Mouse (Mus musculus) neural tube, embryonic 12.5 days (tissue): ENCODE results near the gene Cpm. TPM values are rescaled to one million over a fixed set of nuclear protein-coding genes. Genes with fewer than 3 reads are reported as not detected.
"Not testable (repeated sequence)": the region's sequence is repeated elsewhere in the genome, so short reads cannot be mapped to it uniquely, and the experiment has no call there.

ENCODE experiments used
- ATAC-seq: fragments of 200-750 bp; cut with Nextera tagmentation; 2 replicates; pipeline ENCODE4 v1.8.0; 2017; ENCODE audit warnings: low read depth, mild to moderate bottlenecking, moderate TSS enrichment, moderate library complexity; ENCODE audit not compliant: low FRiP score
- H3K27ac ChIP-seq: fragments of 300-500 bp; sonication (generic); 2 replicates; pipeline ENCODE4 v1.5.1; 2016
- H3K27me3 ChIP-seq: fragments of 300-500 bp; sonication (generic); replicated peaks from 2 replicates; pipeline ENCODE4 v1.6.1; 2016; ENCODE audit warnings: mild to moderate bottlenecking
- H3K36me3 ChIP-seq: fragments of 300-500 bp; sonication (generic); 2 replicates; pipeline ENCODE4 v1.6.1; 2016; ENCODE audit warnings: mild to moderate bottlenecking
- H3K4me1 ChIP-seq: fragments of 300-500 bp; sonication (generic); 2 replicates; pipeline ENCODE4 v1.6.1; 2016
- H3K4me2 ChIP-seq: fragments of 300-500 bp; sonication (generic); replicated peaks from 2 replicates; pipeline ENCODE4 v1.6.1; 2016; ENCODE audit warnings: mild to moderate bottlenecking
- H3K4me3 ChIP-seq: fragments of 300-500 bp; sonication (generic); 2 replicates; pipeline ENCODE4 v1.5.1; 2016
- H3K9ac ChIP-seq: fragments of 300-500 bp; sonication (generic); 2 replicates; pipeline ENCODE4 v1.6.1; 2016; ENCODE audit warnings: mild to moderate bottlenecking
- H3K9me3 ChIP-seq: fragments of 300-500 bp; sonication (generic); 2 replicates; pipeline ENCODE4 v1.6.1; 2016; ENCODE audit warnings: mild to moderate bottlenecking
- WGBS: fragments of 180-500 bp; shearing (Covaris S2); methylation state at CpG from one replicate; pipeline ENCODE4 v1.1.7; 2016; 5-methylcytosine and 5-hydroxymethylcytosine counted together
- polyA plus RNA-seq: library from polyadenylated mRNA; unstranded; fragments of >200 nt; fragmentation: Nextera tagmentation; extraction: Ambion mirVana; gene quantifications from 2 replicates; pipeline ENCODE4 v1.2.1, GENCODE M21; 2016

The Cpm gene
- polyA plus RNA-seq, 1 experiment from 2014 or later: 10.0 TPM

- no peak overlapping the region for H3K4me2 ChIP-seq
- H3K4me3 ChIP-seq: no peak overlapping the region
- no peak for ATAC-seq
- H3K27ac ChIP-seq: no peak overlapping the region
- WGBS: 96% methylated on average over 6 of the region's 6 CpGs
- peaks cover 3% of the 10 kb centered on the region; the same call in 1 of the 2 replicates for H3K4me1 ChIP-seq
- no peaks in the 10 kb centered on the region for H3K27me3 ChIP-seq
- no peaks in the 10 kb centered on the region for H3K9me3 ChIP-seq
- no peak overlapping the region for H3K9ac ChIP-seq
- H3K36me3 ChIP-seq: peaks cover 90% of the 10 kb centered on the region
Measured at GRCm38 (mm10) chr10:117702024-117702833, 72.9 kb downstream of the Cpm start.

- H3K27ac ChIP-seq: no peak overlapping the region
- peaks cover 3% of the 10 kb centered on the region; the same call in 1 of the 2 replicates for H3K4me1 ChIP-seq
- ATAC-seq: no peak
- no peak overlapping the region for H3K4me3 ChIP-seq
- no peaks in the 10 kb centered on the region for H3K27me3 ChIP-seq
- no peak overlapping the region for H3K4me2 ChIP-seq
- WGBS: 94% methylated on average over 3 of the region's 3 CpGs
- no peaks in the 10 kb centered on the region for H3K9me3 ChIP-seq
- H3K36me3 ChIP-seq: peaks cover 85% of the 10 kb centered on the region
- H3K9ac ChIP-seq: no peak overlapping the region
Measured at GRCm38 (mm10) chr10:117703506-117703905, 74.2 kb downstream of the Cpm start.

GRCm38 (mm10) chr10:117704314-117704963 lies 75.1 kb downstream of the Cpm start:
- Histone ChIP-seq H3K4me1 (peaks cover 12% of the 10 kb centered on the region), H3K36me3 (peaks cover 79% of the 10 kb centered on the region)
- H3K27ac ChIP-seq, H3K9me3 ChIP-seq, ATAC-seq, H3K9ac ChIP-seq, H3K4me3 ChIP-seq, H3K27me3 ChIP-seq, H3K4me2 ChIP-seq: not testable (repeated sequence)
- 98% methylated on average over 6 of the region's 6 CpGs for WGBS

GRCm38 (mm10) chr10:117704964-117705335 lies 75.7 kb downstream of the Cpm start:
- H3K4me2 ChIP-seq: no peak overlapping the region
- peaks cover 74% of the 10 kb centered on the region for H3K36me3 ChIP-seq
- H3K27me3 ChIP-seq: no peaks in the 10 kb centered on the region
- H3K4me3 ChIP-seq: no peak overlapping the region
- ATAC-seq: no peak
- H3K9ac ChIP-seq: no peak overlapping the region
- H3K27ac ChIP-seq: no peak overlapping the region
- WGBS: 96% methylated on average over 6 of the region's 6 CpGs
- no peaks in the 10 kb centered on the region for H3K9me3 ChIP-seq
- H3K4me1 ChIP-seq: peaks cover 13% of the 10 kb centered on the region

DNA sequence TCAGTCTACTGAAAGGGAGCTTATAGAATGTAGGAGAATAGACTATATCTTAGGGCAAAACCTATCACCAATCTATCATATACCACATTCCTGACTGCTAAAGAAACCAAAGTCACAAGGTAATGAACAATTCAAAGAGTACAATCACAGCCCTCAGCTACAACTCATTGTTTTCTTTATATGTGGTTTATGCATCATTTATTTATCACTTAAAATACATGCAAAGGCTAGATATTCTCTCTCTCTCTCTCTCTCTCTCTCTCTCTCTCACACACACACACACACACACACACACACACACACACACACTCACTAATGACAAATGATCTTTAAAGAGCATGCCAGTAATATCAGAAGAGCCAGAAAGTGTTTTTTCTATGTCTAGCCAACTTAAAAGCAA lies 76.5 kb downstream of the Cpm start:
- Histone ChIP-seq H3K9me3 (no peaks in the 10 kb centered on the region), H3K4me3 (no peak overlapping the region), H3K27ac (no peak overlapping the region), H3K9ac (no peak overlapping the region), H3K36me3 (peaks cover 66% of the 10 kb centered on the region), H3K4me1 (peaks cover 13% of the 10 kb centered on the region), H3K4me2 (no peak overlapping the region), H3K27me3 (no peaks in the 10 kb centered on the region)
- no peak for ATAC-seq

- Histone ChIP-seq H3K9me3 (no peaks in the 10 kb centered on the region), H3K4me3 (no peak overlapping the region), H3K4me2 (no peak overlapping the region), H3K4me1 (peaks cover 17% of the 10 kb centered on the region), H3K36me3 (peaks cover 61% of the 10 kb centered on the region), H3K9ac (no peak overlapping the region), H3K27ac (no peak overlapping the region), H3K27me3 (no peaks in the 10 kb centered on the region)
- whole genome bisulfite sequencing: 91% methylated on average over 6 of the region's 6 CpGs
- no peak for ATAC-seq
Measured at GRCm38 (mm10) chr10:117706440-117706839, 77.1 kb downstream of the Cpm start.

- no peak for ATAC-seq
- Histone ChIP-seq H3K9me3 (no peaks in the 10 kb centered on the region), H3K27me3 (no peaks in the 10 kb centered on the region), H3K36me3 (peaks cover 54% of the 10 kb centered on the region), H3K4me3 (no peak overlapping the region), H3K4me1 (peaks cover 18% of the 10 kb centered on the region), H3K4me2 (no peak overlapping the region), H3K27ac (no peak overlapping the region), H3K9ac (no peak overlapping the region)
- 93% methylated on average over 2 of the region's 2 CpGs for WGBS
Measured at GRCm38 (mm10) chr10:117707114-117707838, 78.0 kb downstream of the Cpm start.

- no peak overlapping the region for H3K27ac ChIP-seq
- H3K9ac ChIP-seq: no peak overlapping the region
- no peak overlapping the region for H3K4me3 ChIP-seq
- no peaks in the 10 kb centered on the region for H3K9me3 ChIP-seq
- 95% methylated on average over 2 of the region's 2 CpGs for WGBS
- peaks cover 18% of the 10 kb centered on the region for H3K4me1 ChIP-seq
- peaks cover 43% of the 10 kb centered on the region for H3K36me3 ChIP-seq
- no peak overlapping the region for H3K4me2 ChIP-seq
- no peak for ATAC-seq
- H3K27me3 ChIP-seq: no peaks in the 10 kb centered on the region
Measured at GRCm38 (mm10) chr10:117708376-117708775, 79.1 kb downstream of the Cpm start.

DNA sequence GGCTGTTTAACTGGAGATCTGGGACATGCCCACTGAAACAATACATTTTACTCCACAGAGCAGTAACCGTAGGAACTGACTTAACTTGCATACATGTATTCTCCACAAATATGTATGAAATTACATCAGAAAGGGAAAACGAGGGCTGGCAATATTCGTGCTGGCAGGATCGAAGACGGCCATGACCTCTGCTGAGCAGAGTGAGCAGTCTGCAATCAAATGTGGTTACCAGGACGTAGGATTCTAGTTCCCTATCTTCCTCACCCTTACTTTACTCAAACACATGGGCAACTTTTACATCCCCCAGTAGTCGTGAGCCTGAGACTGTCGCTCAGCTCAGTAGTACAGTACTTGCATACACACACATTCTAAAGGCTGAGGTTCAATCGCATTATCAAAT lies 79.6 kb downstream of the Cpm start:
- no peaks in the 10 kb centered on the region for H3K27me3 ChIP-seq
- no peaks in the 10 kb centered on the region for H3K9me3 ChIP-seq
- H3K36me3 ChIP-seq: peaks cover 38% of the 10 kb centered on the region
- H3K27ac ChIP-seq: no peak overlapping the region
- no peak overlapping the region for H3K4me3 ChIP-seq
- H3K9ac ChIP-seq: 0 out of 2 replicates have a peak overlapping the region, but pooled peaks have one; percentile 26
- ATAC-seq: no peak
- peaks cover 18% of the 10 kb centered on the region for H3K4me1 ChIP-seq
- WGBS: 89% methylated on average over 9 of the region's 9 CpGs
- H3K4me2 ChIP-seq: peak overlapping the region; percentile 69

DNA sequence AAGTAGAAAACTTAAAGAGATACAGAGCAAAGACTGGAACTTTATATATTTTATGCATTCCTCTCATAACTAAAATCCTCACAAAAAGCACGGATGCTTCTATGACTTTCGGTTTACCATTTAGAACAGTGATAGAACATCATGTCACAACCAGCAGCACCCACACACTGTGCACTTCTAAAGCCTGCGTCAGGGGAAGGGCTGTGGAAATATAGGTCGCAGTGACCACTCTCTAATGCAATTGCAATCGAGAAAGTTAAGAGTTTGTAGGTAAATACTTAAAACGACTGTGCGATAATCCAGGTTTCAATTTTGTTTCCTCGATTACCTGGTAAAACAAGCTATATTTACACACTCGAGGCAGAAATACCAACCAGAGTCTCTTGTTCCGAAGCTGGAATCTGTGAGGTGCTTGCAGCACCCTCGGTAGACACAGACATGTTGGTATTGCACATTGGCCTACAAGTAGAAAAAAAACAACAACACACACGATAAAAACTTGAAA lies 80.1 kb downstream of the Cpm start:
- Histone ChIP-seq H3K4me1 (peaks cover 18% of the 10 kb centered on the region), H3K36me3 (peaks cover 35% of the 10 kb centered on the region), H3K9ac (peak overlapping the region; percentile 99), H3K27me3 (no peaks in the 10 kb centered on the region), H3K4me3 (peak overlapping the region; percentile 75), H3K4me2 (peak overlapping the region; percentile 69), H3K9me3 (no peaks in the 10 kb centered on the region), H3K27ac (no peak overlapping the region)
- ATAC-seq: no peak
- WGBS: 58% methylated on average over 12 of the region's 12 CpGs

DNA sequence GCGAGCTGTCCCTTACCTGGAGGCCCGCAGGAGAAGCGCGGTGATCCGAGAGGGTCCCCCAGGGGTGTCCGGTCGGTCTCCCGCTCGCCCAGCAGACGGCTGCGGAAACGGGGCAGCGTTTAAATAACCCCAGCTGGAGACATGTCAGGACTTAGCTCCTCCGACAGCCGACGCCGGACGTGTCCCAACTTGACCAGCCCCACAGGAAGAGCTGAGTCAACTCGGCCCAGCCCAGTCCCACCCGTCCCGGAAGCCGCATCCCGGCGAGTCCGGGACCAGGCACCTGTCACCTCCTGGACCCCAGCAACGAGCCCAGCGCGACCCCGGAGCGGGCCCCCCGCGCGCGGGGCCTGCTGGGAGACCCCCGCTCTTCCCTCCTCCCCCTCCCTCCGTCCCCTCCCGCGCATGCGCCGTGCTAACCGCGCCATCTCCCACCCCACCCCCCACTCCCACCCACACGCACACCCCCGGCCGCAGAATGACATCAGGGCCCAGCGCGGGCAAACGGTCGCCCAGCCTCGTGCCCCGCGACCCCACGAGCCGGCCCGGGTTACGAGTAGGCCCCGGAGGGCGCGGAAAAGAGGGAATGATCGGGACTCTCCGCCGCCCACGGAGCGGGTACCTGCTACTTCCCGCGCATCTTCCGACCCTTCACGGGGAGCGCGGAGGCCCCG lies 80.8 kb downstream of the Cpm start:
- peak; percentile 88 for ATAC-seq
- H3K9ac ChIP-seq: peak overlapping the region; percentile 99
- H3K9me3 ChIP-seq: no peaks in the 10 kb centered on the region
- H3K4me1 ChIP-seq: peaks cover 18% of the 10 kb centered on the region
- H3K27ac ChIP-seq: peak overlapping the region; percentile 93
- peaks cover 28% of the 10 kb centered on the region for H3K36me3 ChIP-seq
- under 1% methylated on average over 64 of the region's 71 CpGs for WGBS
- H3K27me3 ChIP-seq: no peaks in the 10 kb centered on the region
- H3K4me2 ChIP-seq: peak overlapping the region; percentile 69
- peak overlapping the region; percentile 75 for H3K4me3 ChIP-seq
